Mouse (Mus musculus) cerebellum, adult 9-10 months (tissue): ENCODE results near the gene Cpa2.

Experiments
- DNase-seq: peaks from one replicate; pipeline ENCODE4 v3.0.0; 2022

The Cpa2 gene

GRCm38 (mm10) chr6:30541009-30541799, at the start of gene Cpa2:
Gene Cpa2, plus strand, starts transcription at chr6:30541582.
- no peak for DNase-seq

GRCm38 (mm10) chr6:30499049-30499448, 42.3 kb upstream of the Cpa2 start:
- no peak for DNase-seq

GRCm38 (mm10) chr6:30508824-30509223, 32.6 kb upstream of the Cpa2 start:
- DNase-seq = no peak

GRCm38 (mm10) chr6:30509265-30510239, 31.8 kb upstream of the Cpa2 start, which contains the start of the genes Tmem209 and Ssmem1:
Gene Tmem209, minus strand, starts transcription at chr6:30509783.
Gene Ssmem1, plus strand, starts transcription at chr6:30509849.
- DNase-seq = peak; percentile 98

DNA sequence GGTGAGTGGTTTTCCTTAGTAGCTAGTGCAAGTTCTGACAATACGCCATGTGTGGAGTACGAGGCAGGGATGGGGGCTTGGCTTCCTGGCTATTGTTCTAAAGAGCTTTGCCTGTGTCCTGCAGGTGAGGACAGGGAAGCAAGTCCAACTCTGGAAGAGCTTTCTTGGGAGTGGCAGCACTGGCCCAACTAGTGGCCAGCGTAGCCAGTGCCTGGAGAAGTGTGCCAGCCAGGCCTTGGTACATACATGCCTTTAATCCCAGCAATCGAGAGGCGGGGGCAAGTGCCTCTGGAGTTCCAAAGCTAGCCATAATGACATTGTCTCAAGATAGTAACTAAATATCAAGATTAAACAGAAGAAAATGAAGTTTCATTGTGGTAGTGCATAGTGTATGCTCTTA, 31.1 kb upstream of the Cpa2 start:
- DNase-seq = peak; percentile 29

DNA sequence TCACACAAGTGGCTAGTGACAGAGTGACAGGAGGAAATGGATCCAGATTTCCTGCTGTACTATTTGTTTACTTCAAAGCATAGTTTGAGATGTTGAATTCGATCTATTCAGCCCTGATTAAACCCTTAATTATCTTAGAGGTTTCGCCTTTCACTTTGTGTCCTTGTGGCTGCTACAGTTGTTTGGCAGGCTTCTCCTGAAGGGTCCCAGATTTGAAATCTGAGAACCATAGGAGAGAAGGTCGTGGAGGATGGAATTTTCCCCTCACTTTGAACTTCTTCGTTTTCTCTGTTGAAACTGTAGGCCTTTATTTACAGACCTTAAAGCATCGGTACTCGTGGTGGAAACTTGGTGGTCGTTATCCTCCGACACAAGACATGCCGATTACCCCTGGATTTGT, 27.1 kb upstream of the Cpa2 start:
- DNase-seq = no peak

- no peak for DNase-seq
These were observed 21.0 kb upstream of the Cpa2 start for GRCm38 (mm10) chr6:30520400-30520799.

- no peak for DNase-seq
These were observed 15.7 kb upstream of the Cpa2 start for GRCm38 (mm10) chr6:30525456-30526332.

DNA sequence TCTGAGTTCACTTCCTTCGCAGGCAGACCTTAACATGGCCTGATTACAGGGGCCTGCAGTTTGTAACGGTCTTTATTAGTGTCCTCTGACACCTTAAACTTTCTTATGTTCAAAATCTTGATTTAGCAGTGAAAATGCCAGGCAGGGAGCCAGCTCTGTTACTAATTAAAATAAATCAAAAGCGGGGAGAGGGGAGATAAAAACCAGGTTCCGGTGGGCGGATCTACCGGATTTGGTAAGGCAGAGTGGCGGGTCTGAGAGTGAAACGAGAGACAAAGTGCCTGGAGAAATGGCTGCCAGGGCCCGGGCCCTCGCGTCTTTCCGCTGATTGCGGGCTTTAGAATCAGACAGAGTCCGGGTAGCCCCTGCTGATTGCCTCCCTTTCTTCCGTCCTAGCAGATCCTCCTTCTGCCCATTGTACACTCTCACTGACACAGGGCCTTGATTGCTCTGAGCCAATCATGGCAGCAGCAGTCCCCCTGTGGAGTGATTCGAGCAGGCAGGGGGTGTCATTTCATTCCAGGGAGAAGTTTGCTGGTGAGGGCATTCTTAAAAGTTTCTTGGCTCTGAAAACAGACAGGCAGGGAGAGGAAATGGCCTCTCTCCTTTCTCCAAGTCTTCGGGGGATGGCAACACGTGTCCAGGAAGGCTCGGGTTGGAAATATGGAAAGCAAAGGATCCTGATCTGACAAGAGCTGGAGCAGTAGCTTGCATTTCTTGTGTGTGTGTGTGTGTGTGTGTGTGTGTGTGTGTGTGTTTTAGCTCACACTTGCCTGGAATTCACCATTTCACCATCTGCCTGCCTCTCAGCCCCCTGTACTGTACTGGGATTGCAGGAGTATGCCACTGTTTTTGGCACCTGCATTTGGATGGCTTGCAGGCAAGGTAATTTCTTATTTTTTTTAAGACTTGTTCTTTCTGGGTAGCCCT, 14.5 kb upstream of the Cpa2 start:
- no peak for DNase-seq

- no peak for DNase-seq
These were observed 12.6 kb upstream of the Cpa2 start for GRCm38 (mm10) chr6:30528800-30529199.

DNA sequence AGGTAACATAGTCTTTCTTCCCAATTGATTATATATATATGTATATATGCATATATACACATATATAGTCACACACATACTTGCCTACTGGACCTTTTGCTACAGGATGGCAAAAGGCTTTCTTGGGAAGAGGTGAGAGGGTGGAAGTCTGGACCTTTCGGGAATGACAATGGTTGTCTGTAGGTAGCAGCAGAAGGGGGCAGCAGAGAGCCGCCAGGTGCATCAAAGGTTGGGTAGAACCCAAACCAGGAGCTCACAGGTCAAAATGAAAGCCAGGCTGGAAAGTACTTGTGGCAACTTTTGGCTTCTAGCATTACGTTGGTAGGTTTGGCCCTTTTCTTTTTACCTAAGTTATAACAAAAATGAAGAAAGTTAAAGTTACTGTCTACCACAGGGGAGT, 6.0 kb upstream of the Cpa2 start:
- peak; percentile 65 for DNase-seq

DNA sequence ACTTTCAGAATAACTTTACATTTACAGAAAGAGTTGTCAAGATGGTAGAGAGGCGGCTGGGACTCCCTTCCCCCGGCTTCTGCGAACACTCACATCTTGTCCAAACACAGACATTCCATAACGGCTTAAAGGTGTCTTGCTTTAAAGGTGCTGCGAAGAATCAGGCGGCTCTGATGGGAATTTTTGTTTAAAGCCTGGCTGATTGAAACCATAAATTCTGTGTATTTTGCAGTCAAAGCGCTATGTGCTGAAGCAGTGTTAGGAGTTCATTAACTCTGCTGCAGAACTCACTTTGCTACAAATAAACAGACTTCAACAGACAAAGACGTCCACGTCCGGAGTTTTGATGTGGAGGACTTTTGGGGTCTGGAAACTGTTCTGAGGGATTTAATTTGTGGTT, 3.1 kb upstream of the Cpa2 start:
- DNase-seq = no peak

GRCm38 (mm10) chr6:30538800-30539199, 2.6 kb upstream of the Cpa2 start:
- no peak for DNase-seq

DNA sequence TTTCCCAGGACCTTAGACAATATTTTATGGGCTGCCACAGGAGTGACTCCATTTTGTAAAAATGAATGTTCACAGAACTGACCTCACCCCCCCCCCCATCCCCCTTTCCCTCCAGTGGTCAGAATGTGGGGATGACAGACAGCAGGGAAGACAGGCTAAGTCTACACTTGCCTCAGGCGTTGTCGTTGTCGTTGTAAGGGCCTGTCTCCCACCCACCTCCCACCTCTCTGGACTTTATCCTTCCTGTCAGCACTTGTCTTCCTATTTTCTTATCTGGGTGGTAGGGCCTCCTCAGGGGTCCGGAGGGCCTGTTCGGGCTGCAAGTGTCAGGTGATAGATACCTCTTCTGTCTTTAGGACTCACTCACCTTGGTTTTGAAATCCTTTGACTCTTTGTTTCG, 895 bp downstream of the Cpa2 start:
- DNase-seq = no peak

DNA sequence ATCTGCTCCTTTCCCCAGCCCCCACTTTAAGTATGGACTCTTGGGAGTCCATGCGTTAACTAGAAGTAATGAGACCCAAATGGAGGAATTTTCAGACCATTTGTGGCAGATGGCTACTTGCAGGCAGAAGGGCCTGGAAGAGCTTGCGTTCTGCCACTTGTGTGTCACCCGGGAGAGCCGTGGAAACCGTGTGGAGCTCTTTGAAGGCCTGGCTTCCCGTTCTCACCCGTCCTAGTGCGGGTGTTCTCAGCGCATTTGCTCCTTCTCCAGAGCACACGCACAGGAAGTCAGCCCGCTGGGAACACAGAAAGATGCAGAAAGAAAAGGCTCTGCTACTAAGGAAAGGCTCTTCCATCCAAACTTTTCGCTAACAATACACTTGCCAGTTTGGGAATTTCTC, 1.7 kb downstream of the Cpa2 start:
- no peak for DNase-seq

DNA sequence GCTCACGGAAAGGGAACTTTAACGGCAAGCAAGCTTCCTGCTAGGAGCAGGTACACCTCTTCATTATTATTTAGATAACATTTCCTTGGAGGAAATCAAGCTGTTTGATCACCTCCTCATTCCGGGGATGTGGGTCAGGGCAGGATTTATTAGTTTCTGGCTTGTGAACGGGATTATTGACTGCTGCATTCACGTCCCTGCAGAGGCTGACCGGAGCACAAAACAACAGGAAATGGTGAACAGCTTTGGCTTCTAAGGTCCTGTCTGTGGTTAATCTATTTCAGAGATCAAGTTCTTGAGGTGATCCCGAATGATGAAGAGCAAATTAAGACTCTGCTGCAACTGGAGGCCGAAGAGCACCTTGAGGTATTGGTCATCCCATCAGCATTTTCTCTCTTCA, 2.5 kb downstream of the Cpa2 start:
- no peak for DNase-seq

DNA sequence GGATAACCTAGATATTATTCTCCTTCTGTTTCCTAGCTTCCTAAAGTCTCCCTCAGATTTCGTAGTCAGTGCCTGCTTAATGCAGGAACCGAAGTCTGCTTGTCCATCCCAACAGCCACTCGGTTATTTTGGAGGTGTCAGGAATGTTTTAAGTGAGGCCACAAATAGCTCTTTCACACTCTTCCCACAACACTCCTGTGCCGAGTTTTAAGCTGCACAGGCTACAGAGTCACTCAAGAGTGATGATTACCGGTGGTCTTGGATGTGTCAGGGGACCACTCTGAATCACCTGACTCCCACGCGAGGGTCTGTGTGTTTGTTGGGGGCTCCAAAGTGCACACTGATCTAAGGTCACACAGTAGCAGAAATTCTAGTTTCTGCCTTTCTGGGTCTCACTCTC, 4.3 kb downstream of the Cpa2 start:
- no peak for DNase-seq

- DNase-seq = peak; percentile 50
These were observed 5.3 kb downstream of the Cpa2 start for GRCm38 (mm10) chr6:30546571-30547273.

- peak; percentile 48 for DNase-seq
These were observed 5.9 kb downstream of the Cpa2 start for GRCm38 (mm10) chr6:30547274-30547645.

DNA sequence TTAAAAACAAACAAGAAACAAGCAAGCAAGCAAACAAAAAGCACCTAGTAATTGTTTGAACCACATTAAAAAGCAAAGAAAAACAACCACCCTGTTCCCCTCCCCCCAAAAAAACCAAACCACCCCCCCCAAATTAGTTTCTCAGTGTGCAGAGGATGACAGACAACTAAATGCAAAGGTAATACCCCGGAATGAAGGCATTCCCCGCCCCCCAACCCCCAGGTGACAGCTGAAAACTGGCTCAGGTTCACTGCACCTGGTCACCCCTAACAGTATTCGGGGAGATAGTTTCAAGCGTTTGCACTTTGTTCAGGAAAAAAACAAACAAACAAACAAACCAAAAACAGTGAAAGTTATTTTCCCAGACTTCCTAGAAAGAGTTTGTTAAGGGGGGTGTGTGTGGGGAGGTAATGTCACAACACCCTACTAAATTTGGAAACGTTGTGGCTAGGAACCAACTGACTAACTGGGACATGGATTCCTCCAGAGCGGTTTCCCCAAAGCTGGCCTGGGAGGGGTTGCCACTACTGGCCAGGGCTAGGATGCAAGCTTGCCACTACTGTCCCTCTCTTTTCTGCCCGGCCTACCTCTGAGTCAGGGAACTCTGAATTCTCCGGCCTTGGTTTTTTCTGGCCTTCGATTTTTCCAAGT, 6.4 kb downstream of the Cpa2 start:
- DNase-seq = peak; percentile 48
